Mouse (Mus musculus) mouse embryonic stem cell (cell line): ENCODE results near the gene Pde7b.

ENCODE experiments used
- in situ Hi-C, 2 experiments: fragments of 300-500 bp; cut with MboI; formaldehyde crosslinking; loops; 1 replicate in 1 of 2; 3 replicates in 1 of 2; pipeline ENCODE4 v1.14.3; 2019 to 2020; ENCODE audit warnings: low sequenced_read_pairs in 2 of 2, low pct_unique_long_range_greater_than_20kb in 1 of 2, mixed read lengths in 1 of 2; ENCODE audit not compliant: unreplicated experiment in 1 of 2

Gene Pde7b

GRCm38 (mm10) chr10:20418202-20418855 lies 306.5 kb downstream of the Pde7b start:
- in situ Hi-C loops, result no loop called here

GRCm38 (mm10) chr10:20409181-20409580 lies 315.7 kb downstream of the Pde7b start:
- in situ Hi-C loops, result no loop called here

- in situ Hi-C loops, result no loop called here
Measured at GRCm38 (mm10) chr10:20408336-20408735, 316.5 kb downstream of the Pde7b start.

GRCm38 (mm10) chr10:20405471-20405870 lies 319.4 kb downstream of the Pde7b start:
- in situ Hi-C loops, result no loop called here

GRCm38 (mm10) chr10:20402941-20403340 lies 321.9 kb downstream of the Pde7b start:
- in situ Hi-C loops, result no loop called here

- in situ Hi-C loops, result no loop called here
Measured at GRCm38 (mm10) chr10:20400406-20400805, 324.5 kb downstream of the Pde7b start.

- in situ Hi-C loops, result no loop called here
Measured at GRCm38 (mm10) chr10:20398641-20399390, 326.1 kb downstream of the Pde7b start.

- in situ Hi-C loops, result no loop called here
Measured at GRCm38 (mm10) chr10:20398224-20398623, 326.7 kb downstream of the Pde7b start.

GRCm38 (mm10) chr10:20395778-20396177 lies 329.1 kb downstream of the Pde7b start:
- in situ Hi-C loops, result no loop called here

GRCm38 (mm10) chr10:20394815-20395214 lies 330.1 kb downstream of the Pde7b start:
- in situ Hi-C loops, result no loop called here

GRCm38 (mm10) chr10:20390568-20390967 lies 334.3 kb downstream of the Pde7b start:
- in situ Hi-C loops, result no loop called here

GRCm38 (mm10) chr10:20382807-20383419 lies 342.0 kb downstream of the Pde7b start:
- in situ Hi-C loops, result no loop called here

- in situ Hi-C loops, result no loop called here
Measured at GRCm38 (mm10) chr10:20381352-20381751, 343.5 kb downstream of the Pde7b start.

- in situ Hi-C loops, result no loop called here
Measured at GRCm38 (mm10) chr10:20380798-20381197, 344.1 kb downstream of the Pde7b start.

GRCm38 (mm10) chr10:20379071-20379735 lies 345.7 kb downstream of the Pde7b start:
- in situ Hi-C loops, result loop anchor here in 1 of 2 experiments (10.0 kb wide), 1 partner anchor 546 kb away; no protein-coding TSS in a partner anchor

- in situ Hi-C loops, result loop anchor here in 1 of 2 experiments (10.0 kb wide), 1 partner anchor 547 kb away; no protein-coding TSS in a partner anchor
Measured at GRCm38 (mm10) chr10:20377621-20378020, 347.3 kb downstream of the Pde7b start.

GRCm38 (mm10) chr10:20372046-20372445 lies 352.8 kb downstream of the Pde7b start:
- in situ Hi-C loops, result loop anchor here in 1 of 2 experiments (10.0 to 25.0 kb wide), 2 partner anchors 553 to 965 kb away; no protein-coding TSS in a partner anchor

GRCm38 (mm10) chr10:20362450-20363118 lies 362.3 kb downstream of the Pde7b start:
- in situ Hi-C loops, result loop anchor here (10.0 to 25.0 kb wide), 2 partner anchors 572 to 975 kb away; no protein-coding TSS in a partner anchor
